Mouse (Mus musculus): Measurements from ENCODE around the gene Rb1. TPM values are rescaled to one million over a fixed set of nuclear protein-coding genes. Genes with fewer than 3 reads are reported as not detected.

Rb1 gene
- polyA plus RNA-seq, 1 experiment from 2014 or later: 15.4 TPM

DNA sequence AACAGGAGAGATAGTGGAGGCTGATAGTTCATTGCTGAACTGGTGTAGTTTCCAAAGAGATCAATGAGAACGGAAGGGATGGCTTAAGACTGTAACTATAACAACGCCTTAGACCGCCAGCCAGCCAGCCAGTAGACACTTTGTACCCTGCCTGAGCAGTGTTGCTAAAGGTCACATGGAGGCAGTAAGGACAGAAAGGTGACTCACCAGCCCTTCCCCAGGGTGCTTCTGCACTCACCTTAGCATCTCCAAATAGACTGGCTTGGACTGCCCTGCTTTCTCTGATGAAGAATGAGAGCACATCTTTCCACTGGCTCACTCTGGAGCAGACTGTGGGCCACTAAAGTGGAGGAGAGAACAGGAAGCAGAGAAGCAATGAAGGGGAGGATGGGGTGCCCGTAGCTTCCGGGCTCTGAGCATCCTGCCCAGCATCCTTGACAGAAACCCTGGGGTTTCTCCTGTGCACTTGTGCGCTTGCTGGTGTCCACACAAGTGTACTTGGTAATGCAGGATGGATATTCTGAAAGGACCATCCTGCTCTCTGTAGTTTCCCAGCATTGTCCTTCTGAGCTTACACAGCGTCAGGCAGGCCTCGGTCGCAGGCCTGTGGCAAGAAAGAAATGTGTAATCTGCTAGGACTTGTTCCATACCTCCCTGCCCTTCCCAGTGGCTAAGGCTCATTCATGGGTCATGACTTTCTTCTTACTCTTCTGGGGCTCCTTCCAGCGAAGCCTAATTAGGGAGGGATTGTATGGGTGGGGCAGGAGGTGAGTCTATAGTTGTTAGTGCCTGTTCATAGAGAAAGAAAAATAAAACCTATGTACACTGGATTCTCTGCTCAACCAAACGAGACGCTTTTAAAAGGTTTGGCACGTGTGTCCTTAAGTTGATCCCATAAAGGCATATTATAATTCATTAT is 155.4 kb downstream of the Rb1 start:
- no peaks in the 10 kb centered on the region for H3K9me3 ChIP-seq (ENCODE audit: control insufficient read depth, low read length)
- DNase-seq (ENCODE audit: low spot score) (no peak), ATAC-seq (ENCODE audit: low FRiP score, low TSS enrichment) (peak; percentile 73)
- H3K36me3 ChIP-seq (ENCODE audit: control insufficient read depth, insufficient read depth, low read length): peaks cover 9% of the 10 kb centered on the region
- H3K4me2 ChIP-seq (replicated peaks; ENCODE audit: low read depth): no peak overlapping the region
- 73% methylated on average over 13 of the region's 13 CpGs for WGBS
- no peaks in the 10 kb centered on the region for H3K4me1 ChIP-seq (replicated peaks; ENCODE audit: control insufficient read depth, insufficient read depth)
- no peak overlapping the region for H3K4me3 ChIP-seq (ENCODE audit: low read depth, low read length)
- TF ChIP-seq CTCF (IDR thresholded peaks at IDR 0.05; ENCODE audit: low read depth): no peak
- no peak for TF ChIP-seq EP300 (optimal IDR thresholded peaks at IDR 0.05)
- H3K27ac ChIP-seq (replicated peaks): peak overlapping the region; percentile 77
- no peak overlapping the region for H3K9ac ChIP-seq (ENCODE audit: low read length)
- H3K27me3 ChIP-seq (ENCODE audit: control insufficient read depth, insufficient read depth, low read length): no peaks in the 10 kb centered on the region

- ATAC-seq (ENCODE audit: low FRiP score, low TSS enrichment) (no peak), DNase-seq (ENCODE audit: low spot score) (no peak)
- no peaks in the 10 kb centered on the region for H3K4me1 ChIP-seq (replicated peaks; ENCODE audit: control insufficient read depth, insufficient read depth)
- no peak overlapping the region for H3K9ac ChIP-seq (ENCODE audit: low read length)
- no peak overlapping the region for H3K4me3 ChIP-seq (ENCODE audit: low read depth, low read length)
- WGBS: 86% methylated on average over 6 of the region's 6 CpGs
- no peaks in the 10 kb centered on the region for H3K27me3 ChIP-seq (ENCODE audit: control insufficient read depth, insufficient read depth, low read length)
- H3K9me3 ChIP-seq (ENCODE audit: control insufficient read depth, low read length): no peaks in the 10 kb centered on the region
- TF ChIP-seq EP300 (optimal IDR thresholded peaks at IDR 0.05) (no peak), CTCF (IDR thresholded peaks at IDR 0.05; ENCODE audit: low read depth) (no peak)
- H3K27ac ChIP-seq (replicated peaks): no peak overlapping the region
- H3K4me2 ChIP-seq (replicated peaks; ENCODE audit: low read depth): no peak overlapping the region
- H3K36me3 ChIP-seq (ENCODE audit: control insufficient read depth, insufficient read depth, low read length): peaks cover 12% of the 10 kb centered on the region
These were observed 157.0 kb downstream of the Rb1 start for GRCm38 (mm10) chr14:73168605-73169004.

DNA sequence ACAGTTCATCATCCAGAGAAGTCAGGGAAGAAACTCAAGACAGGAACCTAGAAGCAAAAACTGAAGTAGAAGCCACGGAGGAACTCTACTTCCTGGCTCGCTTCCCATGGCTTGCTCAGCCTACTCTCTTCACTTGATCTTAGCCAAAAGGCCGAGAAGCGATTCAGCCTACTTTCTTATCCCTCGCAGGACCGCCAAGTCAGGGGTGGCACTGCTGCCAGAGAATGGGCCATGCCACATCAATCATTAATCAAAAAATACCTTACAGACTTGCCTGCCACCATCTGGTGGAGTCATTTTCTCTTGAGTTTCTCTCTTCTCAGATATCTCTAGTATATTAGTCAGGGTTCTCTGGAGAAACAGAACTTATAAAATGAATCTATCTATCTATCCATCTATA is 160.5 kb downstream of the Rb1 start:
- H3K27me3 ChIP-seq (ENCODE audit: control insufficient read depth, insufficient read depth, low read length): no peaks in the 10 kb centered on the region
- H3K36me3 ChIP-seq (ENCODE audit: control insufficient read depth, insufficient read depth, low read length): peaks cover 9% of the 10 kb centered on the region
- H3K27ac ChIP-seq (replicated peaks): no peak overlapping the region
- 89% methylated on average over 6 of the region's 6 CpGs for WGBS
- H3K9me3 ChIP-seq (ENCODE audit: control insufficient read depth, low read length): no peaks in the 10 kb centered on the region
- no peak overlapping the region for H3K4me2 ChIP-seq (replicated peaks; ENCODE audit: low read depth)
- no peak overlapping the region for H3K4me3 ChIP-seq (ENCODE audit: low read depth, low read length)
- no peaks in the 10 kb centered on the region for H3K4me1 ChIP-seq (replicated peaks; ENCODE audit: control insufficient read depth, insufficient read depth)
- DNase-seq (ENCODE audit: low spot score): no peak
- TF ChIP-seq CTCF (IDR thresholded peaks at IDR 0.05; ENCODE audit: low read depth) (no peak), EP300 (optimal IDR thresholded peaks at IDR 0.05) (no peak)
- no peak overlapping the region for H3K9ac ChIP-seq (ENCODE audit: low read length)
- ATAC-seq (ENCODE audit: low FRiP score, low TSS enrichment): no peak

DNA sequence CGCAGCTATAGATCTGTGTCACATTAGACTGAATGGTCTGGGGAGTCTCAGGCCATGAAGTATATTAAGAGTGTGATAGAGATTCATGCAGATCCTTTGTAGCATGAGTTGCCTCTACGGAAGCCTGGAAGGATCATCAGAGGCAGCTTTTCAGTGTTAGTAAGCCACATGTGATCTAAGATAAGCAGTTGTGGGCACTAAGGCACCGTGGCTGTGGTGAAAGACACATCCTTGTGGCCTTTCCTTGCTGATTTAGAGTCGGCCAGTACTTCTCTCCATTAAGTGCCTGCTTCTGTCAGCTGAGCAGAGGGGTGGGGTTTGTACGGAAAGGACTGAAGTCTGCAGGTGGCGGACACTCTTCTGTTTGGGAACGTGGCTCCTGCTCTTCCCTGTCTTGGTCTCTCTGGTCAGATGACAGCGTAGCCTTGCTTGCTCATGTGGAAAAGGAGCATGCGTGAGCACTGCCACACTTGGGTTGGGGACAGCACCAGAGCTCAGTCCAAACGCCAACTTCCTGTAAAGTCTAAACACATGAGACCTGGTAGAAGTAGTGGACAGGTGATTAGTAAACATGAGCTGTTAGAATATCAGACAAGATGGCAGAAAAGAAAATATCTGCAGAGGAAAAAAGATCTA is 162.1 kb downstream of the Rb1 start:
- no peak for ATAC-seq (ENCODE audit: low FRiP score, low TSS enrichment)
- DNase-seq (ENCODE audit: low spot score): no peak
- no peaks in the 10 kb centered on the region for H3K4me1 ChIP-seq (replicated peaks; ENCODE audit: control insufficient read depth, insufficient read depth)
- 88% methylated on average over 10 of the region's 10 CpGs for WGBS
- peaks cover 10% of the 10 kb centered on the region for H3K36me3 ChIP-seq (ENCODE audit: control insufficient read depth, insufficient read depth, low read length)
- no peak overlapping the region for H3K9ac ChIP-seq (ENCODE audit: low read length)
- H3K4me2 ChIP-seq (replicated peaks; ENCODE audit: low read depth): no peak overlapping the region
- H3K9me3 ChIP-seq (ENCODE audit: control insufficient read depth, low read length): no peaks in the 10 kb centered on the region
- TF ChIP-seq EP300 (optimal IDR thresholded peaks at IDR 0.05) (no peak), CTCF (IDR thresholded peaks at IDR 0.05; ENCODE audit: low read depth) (no peak)
- no peak overlapping the region for H3K4me3 ChIP-seq (ENCODE audit: low read depth, low read length)
- no peaks in the 10 kb centered on the region for H3K27me3 ChIP-seq (ENCODE audit: control insufficient read depth, insufficient read depth, low read length)
- no peak overlapping the region for H3K27ac ChIP-seq (replicated peaks)

DNA sequence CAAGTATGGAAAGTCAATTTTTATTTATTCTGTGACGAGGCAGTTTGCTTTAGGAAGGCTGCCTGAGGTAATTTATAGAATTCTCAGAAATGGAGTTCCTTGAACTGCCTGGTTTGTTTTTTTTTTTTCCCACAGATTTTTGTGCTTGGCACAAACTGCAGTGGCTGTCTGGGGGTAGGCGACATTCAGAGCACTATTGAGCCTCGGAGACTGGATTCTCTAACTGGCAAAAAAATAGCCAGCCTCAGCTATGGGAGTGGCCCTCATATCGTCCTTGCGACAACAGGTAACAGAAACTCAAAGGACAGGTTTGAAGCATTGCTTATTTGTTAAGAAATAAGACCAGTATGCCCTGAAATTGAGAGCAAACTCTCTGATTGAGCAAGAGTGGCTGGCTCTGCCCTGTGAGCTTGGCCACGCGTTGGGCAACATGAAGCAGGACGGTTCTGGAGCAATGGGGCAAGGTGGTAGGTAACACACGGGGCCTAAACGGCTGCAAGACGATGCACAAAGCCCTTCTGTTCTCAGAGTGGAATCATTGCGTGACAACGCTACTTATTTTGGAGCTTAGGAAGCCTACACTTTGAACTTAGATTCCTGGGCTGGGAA is 163.3 kb downstream of the Rb1 start:
- Histone ChIP-seq H3K4me2 (replicated peaks; ENCODE audit: low read depth) (no peak overlapping the region), H3K4me3 (ENCODE audit: low read depth, low read length) (no peak overlapping the region), H3K27ac (replicated peaks) (peak overlapping the region; percentile 82), H3K27me3 (ENCODE audit: control insufficient read depth, insufficient read depth, low read length) (no peaks in the 10 kb centered on the region), H3K9me3 (ENCODE audit: control insufficient read depth, low read length) (no peaks in the 10 kb centered on the region), H3K9ac (ENCODE audit: low read length) (no peak overlapping the region), H3K36me3 (ENCODE audit: control insufficient read depth, insufficient read depth, low read length) (peaks cover 10% of the 10 kb centered on the region), H3K4me1 (replicated peaks; ENCODE audit: control insufficient read depth, insufficient read depth) (no peaks in the 10 kb centered on the region)
- DNase-seq (ENCODE audit: low spot score) (no peak), ATAC-seq (ENCODE audit: low FRiP score, low TSS enrichment) (peak; percentile 71)
- 67% methylated on average over 13 of the region's 13 CpGs for WGBS
- TF ChIP-seq CTCF (IDR thresholded peaks at IDR 0.05; ENCODE audit: low read depth) (no peak), EP300 (optimal IDR thresholded peaks at IDR 0.05) (no peak)

Measured in stomach, postnatal 0 days (tissue).